Mouse (Mus musculus) neural tube, embryonic 13.5 days (tissue): Measurements from ENCODE around the gene Spred1. TPM values are rescaled to one million over a fixed set of nuclear protein-coding genes. Genes with fewer than 3 reads are reported as not detected.
A peak's percentile ranks its signal among the peaks of the same experiment; 100 is the strongest.
"Not testable (repeated sequence)": the region's sequence is repeated elsewhere in the genome, so short reads cannot be mapped to it uniquely, and the experiment has no call there.

Source experiments
- ATAC-seq: fragments of 200-750 bp; cut with Nextera tagmentation; 2 replicates; pipeline ENCODE4 v1.8.0; 2017; ENCODE audit warnings: low read depth, mild to moderate bottlenecking, moderate TSS enrichment, moderate library complexity
- H3K27ac ChIP-seq: fragments of 300-500 bp; sonication (generic); replicated peaks from 2 replicates; pipeline ENCODE4 v1.5.1; 2015; ENCODE audit warnings: moderate library complexity, mild to moderate bottlenecking, inconsistent platforms
- H3K27me3 ChIP-seq: fragments of 300-500 bp; sonication (generic); 2 replicates; pipeline ENCODE4 v1.6.1; 2015; ENCODE audit warnings: mild to moderate bottlenecking, inconsistent platforms
- H3K36me3 ChIP-seq: fragments of 300-500 bp; sonication (generic); 2 replicates; pipeline ENCODE4 v1.6.1; 2015; ENCODE audit warnings: mild to moderate bottlenecking, inconsistent platforms
- H3K4me1 ChIP-seq: fragments of 300-500 bp; sonication (generic); replicated peaks from 2 replicates; pipeline ENCODE4 v1.6.1; 2015; ENCODE audit warnings: inconsistent platforms
- H3K4me2 ChIP-seq: fragments of 300-500 bp; sonication (generic); 2 replicates; pipeline ENCODE4 v1.6.1; 2015; ENCODE audit warnings: inconsistent platforms, mild to moderate bottlenecking, moderate library complexity
- H3K4me3 ChIP-seq: fragments of 300-500 bp; sonication (generic); 2 replicates; pipeline ENCODE4 v1.5.1; 2015; ENCODE audit warnings: mild to moderate bottlenecking, inconsistent platforms
- H3K9ac ChIP-seq: fragments of 300-500 bp; sonication (generic); 2 replicates; pipeline ENCODE4 v1.6.1; 2015; ENCODE audit warnings: moderate library complexity, mild to moderate bottlenecking, inconsistent platforms
- H3K9me3 ChIP-seq: fragments of 300-500 bp; sonication (generic); 2 replicates; pipeline ENCODE4 v1.6.1; 2016; ENCODE audit warnings: inconsistent platforms
- WGBS: fragments of 180-500 bp; shearing (Covaris S2); methylation state at CpG from one replicate; pipeline ENCODE4 v1.1.7; 2015; 5-methylcytosine and 5-hydroxymethylcytosine counted together
- polyA plus RNA-seq: library from polyadenylated mRNA; unstranded; fragments of >200 nt; fragmentation: Nextera tagmentation; extraction: Ambion mirVana; gene quantifications from 2 replicates; pipeline ENCODE4 v1.2.1, GENCODE M21; 2015

The Spred1 gene
- polyA plus RNA-seq, 1 experiment from 2014 or later = 12.5 TPM

- H3K4me2 ChIP-seq = peak overlapping the region; percentile 79
- H3K9ac ChIP-seq = peak overlapping the region; percentile 98
- no peaks in the 10 kb centered on the region for H3K27me3 ChIP-seq
- H3K27ac ChIP-seq = peak overlapping the region; percentile 99
- H3K36me3 ChIP-seq = no peaks in the 10 kb centered on the region
- peak overlapping the region; percentile 91 for H3K4me3 ChIP-seq
- H3K4me1 ChIP-seq = peaks cover 29% of the 10 kb centered on the region
- ATAC-seq = no peak
- under 1% methylated on average over 19 of the region's 19 CpGs for WGBS
- H3K9me3 ChIP-seq = no peaks in the 10 kb centered on the region
Observed at GRCm38 (mm10) chr2:117121984-117122605, 921 bp downstream of the Spred1 start.

- Histone ChIP-seq H3K4me2 (peak overlapping the region; percentile 79), H3K4me1 (peaks cover 29% of the 10 kb centered on the region), H3K4me3 (peak overlapping the region; percentile 91), H3K9me3 (no peaks in the 10 kb centered on the region), H3K27me3 (no peaks in the 10 kb centered on the region), H3K27ac (0 out of 2 replicates have a peak overlapping the region, but pooled peaks have one; percentile 9), H3K9ac (peak overlapping the region; percentile 98), H3K36me3 (no peaks in the 10 kb centered on the region)
- WGBS = 5% methylated on average over 17 of the region's 17 CpGs
- ATAC-seq = peak; percentile 34
Observed at GRCm38 (mm10) chr2:117122701-117123337, 1.6 kb downstream of the Spred1 start.

- ATAC-seq = no peak
- Histone ChIP-seq H3K27me3 (no peaks in the 10 kb centered on the region), H3K36me3 (no peaks in the 10 kb centered on the region), H3K4me3 (peak overlapping the region; percentile 91), H3K4me1 (peaks cover 38% of the 10 kb centered on the region), H3K27ac (no peak overlapping the region), H3K4me2 (peak overlapping the region; percentile 79), H3K9ac (peak overlapping the region; percentile 59; the same call in 1 of the 2 replicates), H3K9me3 (no peaks in the 10 kb centered on the region)
- 42% methylated on average over 3 of the region's 3 CpGs for WGBS
Observed at GRCm38 (mm10) chr2:117123701-117124100, 2.5 kb downstream of the Spred1 start.

GRCm38 (mm10) chr2:117124839-117125238 is 3.7 kb downstream of the Spred1 start:
- Histone ChIP-seq H3K27me3 (no peaks in the 10 kb centered on the region), H3K27ac (no peak overlapping the region), H3K4me2 (peak overlapping the region; percentile 79; the same call in 1 of the 2 replicates), H3K4me3 (no peak overlapping the region), H3K36me3 (no peaks in the 10 kb centered on the region), H3K9ac (no peak overlapping the region), H3K9me3 (no peaks in the 10 kb centered on the region), H3K4me1 (peaks cover 28% of the 10 kb centered on the region)
- 72% methylated on average over 2 of the region's 2 CpGs for WGBS
- ATAC-seq = no peak

- no peak overlapping the region for H3K9ac ChIP-seq
- no peak overlapping the region for H3K27ac ChIP-seq
- no peak overlapping the region for H3K4me2 ChIP-seq
- ATAC-seq = no peak
- no peaks in the 10 kb centered on the region for H3K36me3 ChIP-seq
- no peak overlapping the region for H3K4me3 ChIP-seq
- H3K9me3 ChIP-seq = no peaks in the 10 kb centered on the region
- no peaks in the 10 kb centered on the region for H3K27me3 ChIP-seq
- WGBS = 83% methylated on average over 2 of the region's 2 CpGs
- peaks cover 25% of the 10 kb centered on the region for H3K4me1 ChIP-seq
Observed at GRCm38 (mm10) chr2:117129156-117129555, 8.0 kb downstream of the Spred1 start.

- H3K4me2 ChIP-seq, ATAC-seq, H3K36me3 ChIP-seq, H3K27ac ChIP-seq, H3K4me3 ChIP-seq, H3K27me3 ChIP-seq, H3K9ac ChIP-seq, H3K9me3 ChIP-seq: not testable (repeated sequence)
- H3K4me1 ChIP-seq = peaks cover 14% of the 10 kb centered on the region
- 93% methylated on average over 7 of the region's 7 CpGs for WGBS
Observed at GRCm38 (mm10) chr2:117131041-117131440, 9.9 kb downstream of the Spred1 start.

GRCm38 (mm10) chr2:117131910-117132309 is 10.7 kb downstream of the Spred1 start:
- 79% methylated on average over 1 of the region's 1 CpGs for WGBS
- Histone ChIP-seq H3K4me2 (no peak overlapping the region), H3K36me3 (no peaks in the 10 kb centered on the region), H3K9ac (no peak overlapping the region), H3K4me3 (no peak overlapping the region), H3K9me3 (no peaks in the 10 kb centered on the region), H3K27ac (no peak overlapping the region), H3K27me3 (no peaks in the 10 kb centered on the region), H3K4me1 (peaks cover 13% of the 10 kb centered on the region)
- ATAC-seq = no peak

- Histone ChIP-seq H3K9ac (no peak overlapping the region), H3K9me3 (no peaks in the 10 kb centered on the region), H3K4me1 (peaks cover 14% of the 10 kb centered on the region), H3K4me3 (no peak overlapping the region), H3K27ac (no peak overlapping the region), H3K27me3 (no peaks in the 10 kb centered on the region), H3K4me2 (no peak overlapping the region), H3K36me3 (no peaks in the 10 kb centered on the region)
- no peak for ATAC-seq
- 89% methylated on average over 2 of the region's 2 CpGs for WGBS
Observed at GRCm38 (mm10) chr2:117133541-117133940, 12.4 kb downstream of the Spred1 start.

- ATAC-seq = no peak
- whole genome bisulfite sequencing = 20% methylated on average over 1 of the region's 1 CpGs
- Histone ChIP-seq H3K27me3 (no peaks in the 10 kb centered on the region), H3K4me3 (no peak overlapping the region), H3K27ac (no peak overlapping the region), H3K36me3 (no peaks in the 10 kb centered on the region), H3K9ac (no peak overlapping the region), H3K4me1 (peaks cover 31% of the 10 kb centered on the region), H3K4me2 (no peak overlapping the region), H3K9me3 (no peaks in the 10 kb centered on the region)
Observed at GRCm38 (mm10) chr2:117137751-117138150, 16.6 kb downstream of the Spred1 start.

GRCm38 (mm10) chr2:117138932-117139331 is 17.8 kb downstream of the Spred1 start:
- H3K4me3 ChIP-seq = no peak overlapping the region
- no peaks in the 10 kb centered on the region for H3K9me3 ChIP-seq
- no peaks in the 10 kb centered on the region for H3K27me3 ChIP-seq
- peaks cover 28% of the 10 kb centered on the region for H3K4me1 ChIP-seq
- no peak for ATAC-seq
- no peaks in the 10 kb centered on the region for H3K36me3 ChIP-seq
- H3K9ac ChIP-seq = no peak overlapping the region
- no peak overlapping the region for H3K27ac ChIP-seq
- H3K4me2 ChIP-seq = no peak overlapping the region
- WGBS = 80% methylated on average over 5 of the region's 5 CpGs

- ATAC-seq = no peak
- no peaks in the 10 kb centered on the region for H3K9me3 ChIP-seq
Observed at GRCm38 (mm10) chr2:117139977-117140376, 18.8 kb downstream of the Spred1 start.

GRCm38 (mm10) chr2:117143106-117143505 is 21.9 kb downstream of the Spred1 start:
- WGBS = 94% methylated on average over 4 of the region's 4 CpGs

More at GRCm38 (mm10) chr2:117139977-117140376, 18.8 kb downstream of the Spred1 start:
- 78% methylated on average over 1 of the region's 1 CpGs for WGBS
- Histone ChIP-seq H3K4me3 (no peak overlapping the region), H3K9ac (no peak overlapping the region), H3K4me1 (peaks cover 28% of the 10 kb centered on the region), H3K36me3 (no peaks in the 10 kb centered on the region), H3K4me2 (no peak overlapping the region), H3K27ac (no peak overlapping the region), H3K27me3 (no peaks in the 10 kb centered on the region)

More at GRCm38 (mm10) chr2:117143106-117143505, 21.9 kb downstream of the Spred1 start:
- no peak overlapping the region for H3K4me3 ChIP-seq
- no peaks in the 10 kb centered on the region for H3K27me3 ChIP-seq
- ATAC-seq = no peak
- H3K4me1 ChIP-seq = peaks cover 19% of the 10 kb centered on the region
- no peak overlapping the region for H3K27ac ChIP-seq
- no peaks in the 10 kb centered on the region for H3K36me3 ChIP-seq
- H3K4me2 ChIP-seq = no peak overlapping the region
- H3K9ac ChIP-seq = no peak overlapping the region
- H3K9me3 ChIP-seq = no peaks in the 10 kb centered on the region
